Mouse (Mus musculus) heart, embryonic 12.5 days (tissue): ENCODE measurements around the gene Csnk1d. TPM values are rescaled to one million over a fixed set of nuclear protein-coding genes. Genes with fewer than 3 reads are reported as not detected.

Source experiments
- ATAC-seq: fragments of 200-750 bp; cut with Nextera tagmentation; 2 replicates; pipeline ENCODE4 v1.8.0; 2017; ENCODE audit warnings: moderate TSS enrichment, moderate library complexity; ENCODE audit not compliant: insufficient number of reproducible peaks, low FRiP score
- H3K27ac ChIP-seq: fragments of 300-500 bp; sonication (generic); 2 replicates; pipeline ENCODE4 v1.5.1; 2016; ENCODE audit warnings: mild to moderate bottlenecking, moderate library complexity; ENCODE audit not compliant: poor library complexity, severe bottlenecking
- H3K27me3 ChIP-seq: fragments of 300-500 bp; sonication (generic); replicated peaks from 2 replicates; pipeline ENCODE4 v1.6.1; 2016; ENCODE audit warnings: mild to moderate bottlenecking, moderate library complexity
- H3K36me3 ChIP-seq: fragments of 300-500 bp; sonication (generic); 2 replicates; pipeline ENCODE4 v1.6.1; 2016; ENCODE audit warnings: mild to moderate bottlenecking, moderate library complexity
- H3K4me1 ChIP-seq: fragments of 300-500 bp; sonication (generic); replicated peaks from 2 replicates; pipeline ENCODE4 v1.6.1; 2016; ENCODE audit warnings: mild to moderate bottlenecking
- H3K4me2 ChIP-seq: fragments of 300-500 bp; sonication (generic); 2 replicates; pipeline ENCODE4 v1.6.1; 2016; ENCODE audit warnings: mild to moderate bottlenecking, moderate library complexity
- H3K4me3 ChIP-seq: fragments of 300-500 bp; sonication (generic); 2 replicates; pipeline ENCODE4 v1.5.1; 2016; ENCODE audit warnings: mild to moderate bottlenecking
- H3K9ac ChIP-seq: fragments of 300-500 bp; sonication (generic); 2 replicates; pipeline ENCODE4 v1.6.1; 2016; ENCODE audit warnings: mild to moderate bottlenecking, moderate library complexity
- H3K9me3 ChIP-seq: fragments of 300-500 bp; sonication (generic); replicated peaks from 2 replicates; pipeline ENCODE4 v1.6.1; 2016; ENCODE audit warnings: mild to moderate bottlenecking, moderate library complexity
- WGBS: fragments of 180-500 bp; shearing (Covaris S2); methylation state at CpG from one replicate; pipeline ENCODE4 v1.1.7; 2016; 5-methylcytosine and 5-hydroxymethylcytosine counted together
- polyA plus RNA-seq: library from polyadenylated mRNA; unstranded; fragments of >200 nt; fragmentation: Nextera tagmentation; extraction: Ambion mirVana; gene quantifications from 2 replicates; pipeline ENCODE4 v1.2.1, GENCODE M21; 2016

Csnk1d gene
- polyA plus RNA-seq, 1 experiment from 2014 or later = 94.7 TPM

DNA sequence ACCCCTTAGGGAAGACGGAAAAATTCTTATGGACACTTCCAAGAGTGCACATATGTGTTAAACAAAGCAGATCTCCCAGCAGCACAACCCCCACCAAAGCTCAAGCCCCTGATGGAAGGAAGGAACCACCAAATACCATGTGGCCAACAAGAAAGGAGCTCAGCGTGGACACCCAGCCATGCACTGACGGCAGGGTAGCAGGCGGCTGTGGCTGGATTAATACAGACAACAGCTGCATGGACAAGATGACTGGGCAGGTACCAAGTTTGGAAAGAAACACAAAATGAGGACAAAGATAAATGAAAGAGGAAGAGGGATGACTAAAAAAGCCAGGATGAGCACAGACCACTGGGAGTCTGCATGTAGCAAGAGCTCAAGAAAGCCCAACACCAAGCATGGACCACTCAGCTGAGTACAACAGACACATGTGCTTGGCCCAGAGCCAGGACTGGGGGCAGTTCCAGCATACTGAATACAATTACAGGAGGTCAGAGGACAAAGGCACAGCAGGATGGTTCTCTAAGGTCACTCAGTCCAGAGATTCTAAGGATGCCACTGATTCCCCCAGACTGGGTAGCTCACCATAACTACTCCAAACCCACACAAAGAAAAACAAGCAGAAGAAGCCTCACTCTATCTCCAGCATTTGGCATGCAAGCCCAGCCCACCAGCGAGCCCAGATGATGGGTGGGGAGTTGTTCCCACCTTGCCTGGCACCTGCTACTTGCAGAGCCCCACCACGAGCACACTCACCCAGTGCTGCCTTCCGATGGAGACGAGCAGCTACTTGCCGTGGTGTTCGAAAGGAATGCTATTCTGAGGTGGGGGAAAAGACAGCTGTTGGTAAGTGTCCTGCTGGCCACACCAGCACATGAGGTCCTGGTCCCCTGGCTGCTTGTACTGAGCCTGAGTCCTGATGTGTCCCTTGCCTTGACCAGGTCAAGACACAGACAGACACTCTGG, 26.7 kb downstream of the Csnk1d start:
- Histone ChIP-seq H3K9ac (0 out of 2 replicates have a peak overlapping the region, but pooled peaks have one; percentile 8), H3K9me3 (no peaks in the 10 kb centered on the region), H3K4me2 (no peak overlapping the region), H3K27me3 (no peaks in the 10 kb centered on the region), H3K4me3 (no peak overlapping the region), H3K36me3 (peaks cover 98% of the 10 kb centered on the region), H3K27ac (no peak overlapping the region), H3K4me1 (peaks cover 52% of the 10 kb centered on the region)
- 81% methylated on average over 10 of the region's 10 CpGs for WGBS
- ATAC-seq = no peak

DNA sequence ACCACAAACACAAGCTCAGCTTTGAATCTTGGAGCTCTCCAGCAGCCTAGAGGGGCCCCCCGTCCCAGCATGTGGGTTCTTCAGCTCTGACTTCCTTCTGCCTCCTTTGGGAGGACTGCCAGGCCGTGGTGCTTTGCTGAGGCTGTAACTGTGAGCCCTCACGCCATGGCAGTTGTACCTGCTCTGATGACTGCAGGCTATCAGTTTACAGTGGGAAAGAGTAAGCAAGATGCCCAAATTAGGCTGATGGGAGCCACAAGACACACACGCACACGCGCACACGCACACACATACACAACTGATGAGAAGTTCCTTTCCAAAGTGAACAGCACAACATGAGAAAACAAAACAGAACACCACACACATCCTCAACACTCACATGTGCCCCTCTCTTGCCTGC, 28.2 kb downstream of the Csnk1d start:
- Histone ChIP-seq H3K9ac (no peak overlapping the region), H3K4me2 (no peak overlapping the region), H3K27ac (no peak overlapping the region), H3K27me3 (no peaks in the 10 kb centered on the region), H3K9me3 (no peaks in the 10 kb centered on the region), H3K4me3 (no peak overlapping the region), H3K36me3 (peaks cover 98% of the 10 kb centered on the region), H3K4me1 (peaks cover 68% of the 10 kb centered on the region)
- WGBS = 85% methylated on average over 7 of the region's 7 CpGs
- no peak for ATAC-seq

DNA sequence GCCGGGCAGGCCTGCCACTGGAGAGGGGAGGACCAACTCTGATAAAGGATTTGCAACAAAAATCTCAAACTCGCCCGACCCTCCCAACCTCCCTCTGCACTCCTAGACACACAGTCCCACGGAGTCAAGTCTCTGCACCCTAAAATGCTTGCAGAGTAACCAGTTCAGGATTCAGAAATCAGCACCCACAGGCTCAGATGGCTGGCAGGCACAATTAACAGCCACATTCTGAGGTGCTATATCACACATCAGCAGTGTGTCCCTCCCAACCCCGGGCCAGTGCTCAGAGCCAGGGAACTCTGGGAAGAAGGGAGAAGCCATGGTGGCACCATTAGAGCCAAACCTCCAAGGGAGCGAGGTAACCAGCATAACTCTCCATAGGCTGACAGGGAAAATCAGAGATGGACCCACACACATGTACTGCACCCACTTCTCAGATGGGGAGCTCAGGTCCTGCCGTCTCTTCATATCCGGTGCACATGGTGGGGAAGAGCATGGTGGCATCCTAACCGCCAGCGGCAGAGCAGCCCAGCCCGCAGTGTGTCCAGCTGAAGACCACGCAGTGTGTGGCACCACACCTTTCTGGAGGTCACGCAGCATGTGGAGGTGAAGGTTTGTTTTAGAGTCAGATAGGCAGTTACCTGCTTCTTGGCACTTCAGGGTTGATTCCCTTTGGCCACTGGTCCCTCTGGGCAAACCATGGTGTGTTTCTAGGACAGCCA, 28.9 kb downstream of the Csnk1d start:
- Histone ChIP-seq H3K4me2 (no peak overlapping the region), H3K9ac (no peak overlapping the region), H3K27ac (no peak overlapping the region), H3K36me3 (peaks cover 98% of the 10 kb centered on the region), H3K27me3 (no peaks in the 10 kb centered on the region), H3K4me3 (no peak overlapping the region), H3K9me3 (no peaks in the 10 kb centered on the region), H3K4me1 (peaks cover 75% of the 10 kb centered on the region)
- ATAC-seq = no peak
- WGBS = 84% methylated on average over 13 of the region's 13 CpGs

DNA sequence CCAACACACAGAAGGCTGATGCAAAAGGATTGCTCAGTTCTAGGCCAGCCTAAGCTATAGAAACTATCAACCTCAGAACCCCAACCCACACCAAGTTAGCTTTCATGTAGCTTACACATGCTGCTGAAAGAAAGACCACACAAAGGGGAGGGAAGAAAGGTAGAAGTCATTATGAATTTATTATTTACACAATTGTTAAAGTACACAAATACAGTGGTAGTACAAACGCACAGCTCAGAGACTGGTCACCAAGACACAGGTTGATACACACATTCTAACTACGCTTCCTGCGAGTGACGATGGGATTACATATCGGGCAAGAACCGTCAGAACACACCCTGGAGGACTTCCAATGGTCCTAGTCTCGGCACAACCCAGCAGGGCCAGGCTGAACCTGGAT, 29.5 kb downstream of the Csnk1d start:
- Histone ChIP-seq H3K4me2 (no peak overlapping the region), H3K4me1 (peaks cover 76% of the 10 kb centered on the region), H3K4me3 (no peak overlapping the region), H3K9me3 (no peaks in the 10 kb centered on the region), H3K36me3 (peaks cover 98% of the 10 kb centered on the region), H3K9ac (no peak overlapping the region), H3K27ac (no peak overlapping the region), H3K27me3 (no peaks in the 10 kb centered on the region)
- no peak for ATAC-seq
- 83% methylated on average over 7 of the region's 7 CpGs for WGBS

DNA sequence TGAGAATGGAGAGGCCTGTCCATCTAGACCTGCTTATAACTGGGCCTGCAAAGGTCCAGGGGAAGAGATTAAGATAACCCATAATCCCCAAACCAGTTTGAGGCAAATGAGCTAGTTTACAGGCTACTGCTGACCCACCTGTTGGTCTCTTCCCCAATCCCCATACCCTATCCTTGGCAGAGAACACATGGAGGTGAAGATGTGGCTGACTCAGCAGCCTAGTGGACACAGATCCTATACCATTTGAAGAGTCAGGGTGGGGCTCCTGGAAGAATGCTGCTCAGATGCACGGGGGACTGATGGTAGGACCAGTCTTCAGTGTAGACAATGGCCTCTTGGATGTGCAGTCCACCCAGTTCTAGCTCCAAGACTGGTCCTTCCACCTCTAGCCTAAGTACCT, 30.9 kb downstream of the Csnk1d start:
- 68% methylated on average over 1 of the region's 1 CpGs for WGBS
- H3K4me1 ChIP-seq = peaks cover 70% of the 10 kb centered on the region
- H3K4me2 ChIP-seq = no peak overlapping the region
- peaks cover 98% of the 10 kb centered on the region for H3K36me3 ChIP-seq
- peak overlapping the region; percentile 17 for H3K27ac ChIP-seq
- ATAC-seq = no peak
- no peaks in the 10 kb centered on the region for H3K27me3 ChIP-seq
- no peak overlapping the region for H3K4me3 ChIP-seq
- H3K9ac ChIP-seq = no peak overlapping the region
- H3K9me3 ChIP-seq = no peaks in the 10 kb centered on the region

DNA sequence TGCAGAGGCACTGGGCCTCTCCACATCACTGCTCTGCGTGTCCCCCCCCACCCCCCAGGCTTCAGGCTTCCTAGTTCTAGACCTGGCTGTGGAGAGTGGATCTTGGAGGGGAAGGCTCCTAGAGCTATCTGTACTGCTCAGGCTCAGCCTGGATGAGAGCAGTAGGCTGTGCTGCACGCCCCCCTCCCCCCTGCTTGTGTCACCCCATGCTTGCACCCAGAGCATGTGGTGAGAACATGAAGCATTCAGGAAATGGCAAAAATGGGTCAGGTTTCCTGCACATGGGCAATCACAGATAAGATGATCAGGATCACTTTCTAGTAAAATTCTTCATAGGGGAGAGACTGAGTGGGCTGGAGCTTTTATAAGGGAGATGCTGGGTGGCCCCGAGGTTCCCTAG, 31.6 kb downstream of the Csnk1d start:
- 52% methylated on average over 3 of the region's 3 CpGs for WGBS
- H3K27ac ChIP-seq = peak overlapping the region; percentile 17; the same call in 1 of the 2 replicates
- no peaks in the 10 kb centered on the region for H3K27me3 ChIP-seq
- no peak overlapping the region for H3K4me2 ChIP-seq
- H3K4me3 ChIP-seq = no peak overlapping the region
- H3K9me3 ChIP-seq = no peaks in the 10 kb centered on the region
- ATAC-seq = no peak
- H3K36me3 ChIP-seq = peaks cover 98% of the 10 kb centered on the region
- no peak overlapping the region for H3K9ac ChIP-seq
- peaks cover 70% of the 10 kb centered on the region for H3K4me1 ChIP-seq

DNA sequence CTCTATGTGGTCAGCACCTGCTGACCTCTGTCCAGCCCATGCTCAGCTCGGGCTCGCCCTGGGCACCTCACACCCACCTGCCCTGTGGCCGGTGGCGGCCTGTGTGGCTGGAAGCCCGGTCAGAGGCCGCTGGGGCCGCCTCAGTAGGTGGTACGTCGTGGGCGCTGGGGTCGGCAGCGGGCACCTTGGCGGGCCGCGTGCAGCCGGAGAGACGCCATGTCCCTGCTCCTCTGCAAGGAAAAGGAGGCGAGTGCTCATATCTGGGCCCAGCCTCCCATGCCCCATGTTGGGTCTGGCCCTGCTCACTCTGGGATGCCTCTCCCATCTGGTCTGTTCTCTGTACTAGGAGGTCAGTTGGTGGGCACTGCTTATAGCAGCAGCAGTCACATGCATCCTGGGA, 32.1 kb downstream of the Csnk1d start:
- Histone ChIP-seq H3K36me3 (peaks cover 98% of the 10 kb centered on the region), H3K4me3 (no peak overlapping the region), H3K9me3 (no peaks in the 10 kb centered on the region), H3K9ac (0 out of 2 replicates have a peak overlapping the region, but pooled peaks have one; percentile 3), H3K27me3 (no peaks in the 10 kb centered on the region), H3K4me2 (no peak overlapping the region), H3K27ac (peak overlapping the region; percentile 69; the same call in 1 of the 2 replicates), H3K4me1 (peaks cover 70% of the 10 kb centered on the region)
- WGBS = 83% methylated on average over 18 of the region's 18 CpGs
- ATAC-seq = no peak

DNA sequence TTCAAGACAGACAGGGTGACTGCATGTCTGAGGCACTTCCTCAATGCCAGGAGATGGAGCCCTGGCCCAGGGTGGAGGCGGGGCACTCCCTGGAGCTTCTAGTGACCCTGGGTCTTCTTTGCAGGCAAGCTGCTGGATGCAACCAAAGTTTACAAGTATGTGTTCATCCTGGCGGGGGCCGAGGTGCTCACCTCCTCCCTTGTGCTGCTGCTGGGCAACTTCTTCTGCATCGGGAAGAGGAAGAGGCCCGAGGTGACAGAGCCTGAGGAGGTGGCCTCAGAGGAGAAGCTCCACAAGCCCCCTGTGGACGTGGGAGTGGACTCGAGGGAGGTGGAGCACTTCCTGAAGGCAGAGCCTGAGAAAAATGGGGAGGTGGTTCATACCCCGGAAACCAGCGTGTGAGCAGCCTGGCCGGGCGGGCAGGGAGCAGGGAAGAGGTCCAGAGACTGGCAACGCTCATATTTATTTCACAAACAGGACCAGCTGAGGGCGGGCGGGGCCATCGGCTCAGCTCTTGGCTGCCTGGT, 33.3 kb downstream of the Csnk1d start:
- Histone ChIP-seq H3K4me3 (no peak overlapping the region), H3K27ac (0 out of 2 replicates have a peak overlapping the region, but pooled peaks have one; percentile 6), H3K4me1 (peaks cover 69% of the 10 kb centered on the region), H3K36me3 (peaks cover 91% of the 10 kb centered on the region), H3K9me3 (no peaks in the 10 kb centered on the region), H3K27me3 (no peaks in the 10 kb centered on the region), H3K4me2 (no peak overlapping the region), H3K9ac (peak overlapping the region; percentile 2; the same call in 1 of the 2 replicates)
- 64% methylated on average over 15 of the region's 15 CpGs for WGBS
- no peak for ATAC-seq

DNA sequence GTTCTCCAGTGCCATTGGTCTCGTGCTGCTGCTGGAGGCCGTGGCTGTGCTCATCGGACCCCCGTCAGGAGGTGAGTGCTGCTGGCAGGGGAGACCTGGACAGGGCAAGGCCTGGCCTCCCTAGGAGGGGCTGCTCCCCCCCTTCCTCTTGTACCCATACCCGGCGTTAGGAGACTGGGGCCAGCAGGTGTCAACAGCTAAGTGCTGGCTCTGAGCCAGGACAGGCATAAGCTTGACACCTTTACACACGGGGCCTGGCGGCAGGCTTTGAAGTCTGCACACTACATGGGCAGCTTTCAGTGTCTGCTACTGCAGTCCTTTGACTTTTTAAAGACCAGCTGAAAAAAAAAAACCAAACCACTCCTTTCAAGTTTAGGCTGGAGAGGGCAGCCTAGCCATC, 34.1 kb downstream of the Csnk1d start:
- Histone ChIP-seq H3K9ac (no peak overlapping the region), H3K9me3 (no peaks in the 10 kb centered on the region), H3K36me3 (peaks cover 83% of the 10 kb centered on the region), H3K4me2 (no peak overlapping the region), H3K4me1 (peaks cover 75% of the 10 kb centered on the region), H3K27ac (peak overlapping the region; percentile 49; the same call in 1 of the 2 replicates), H3K4me3 (no peak overlapping the region), H3K27me3 (no peaks in the 10 kb centered on the region)
- 0 out of 2 replicates have a peak, but pooled peaks have one; percentile 3 for ATAC-seq
- 45% methylated on average over 8 of the region's 8 CpGs for WGBS

DNA sequence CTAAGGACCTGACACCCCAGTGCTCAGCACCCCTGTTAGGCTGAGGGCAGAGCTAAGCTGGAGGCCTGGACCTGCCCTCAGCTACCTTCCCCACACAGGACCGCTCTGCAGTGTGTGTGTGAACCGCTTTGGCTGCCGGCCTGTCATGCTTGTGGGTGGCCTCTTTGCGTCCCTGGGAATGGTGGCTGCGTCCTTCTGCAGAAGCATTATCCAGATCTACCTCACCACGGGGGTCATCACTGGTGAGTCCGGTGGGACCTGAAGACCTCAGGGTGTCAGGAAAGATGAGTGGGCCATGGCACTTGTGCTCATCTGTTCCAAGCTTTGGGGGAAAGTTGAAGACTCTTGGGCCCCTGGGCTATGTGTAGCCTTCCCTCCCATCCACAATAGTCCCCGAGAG, 35.4 kb downstream of the Csnk1d start:
- Histone ChIP-seq H3K9me3 (no peaks in the 10 kb centered on the region), H3K4me1 (peaks cover 89% of the 10 kb centered on the region), H3K36me3 (peaks cover 70% of the 10 kb centered on the region), H3K27me3 (no peaks in the 10 kb centered on the region), H3K4me2 (no peak overlapping the region), H3K4me3 (no peak overlapping the region), H3K27ac (no peak overlapping the region), H3K9ac (no peak overlapping the region)
- no peak for ATAC-seq
- WGBS = 91% methylated on average over 8 of the region's 8 CpGs

DNA sequence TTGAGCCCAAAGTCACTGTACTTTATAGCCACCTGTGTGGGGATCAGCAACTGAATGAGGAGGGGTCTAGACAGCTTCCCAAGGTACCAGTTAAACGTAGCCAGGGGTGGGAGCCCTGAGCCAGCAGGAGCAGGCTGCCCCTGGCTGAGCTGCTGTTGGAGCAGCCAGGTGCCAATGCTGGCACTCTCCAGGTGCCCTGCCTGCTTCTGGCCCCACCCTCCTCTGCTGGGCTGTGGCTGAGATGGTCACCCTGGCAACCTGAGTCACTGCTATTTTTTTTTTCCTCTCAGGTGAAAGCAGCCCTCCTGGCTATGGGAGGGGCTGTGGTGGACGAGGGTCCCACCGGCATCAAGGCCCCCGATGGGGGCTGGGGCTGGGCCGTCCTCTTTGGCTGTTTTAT, 36.2 kb downstream of the Csnk1d start:
- Histone ChIP-seq H3K4me2 (no peak overlapping the region), H3K4me1 (peaks cover 91% of the 10 kb centered on the region), H3K9me3 (no peaks in the 10 kb centered on the region), H3K9ac (no peak overlapping the region), H3K36me3 (peaks cover 63% of the 10 kb centered on the region), H3K27ac (no peak overlapping the region), H3K4me3 (no peak overlapping the region), H3K27me3 (no peaks in the 10 kb centered on the region)
- no peak for ATAC-seq
- WGBS = 78% methylated on average over 5 of the region's 5 CpGs
